Mouse (Mus musculus) ES-Bruce4 (cell line): ENCODE results near the gene Schip1.

Experiments
- CTCF ChIP-seq: IDR thresholded peaks from one replicate; pipeline ENCODE4 v1.8.1; 2011; ENCODE audit warnings: low read depth, low read length
- EP300 ChIP-seq: IDR thresholded peaks from 2 replicates; pipeline ENCODE4 v1.6.1; 2011; ENCODE audit warnings: low read depth, low read length; ENCODE audit not compliant: insufficient read depth
- POLR2A ChIP-seq: IDR thresholded peaks from one replicate; pipeline ENCODE4 v1.8.1; 2011; ENCODE audit warnings: low read length; ENCODE audit not compliant: insufficient read depth

DNA sequence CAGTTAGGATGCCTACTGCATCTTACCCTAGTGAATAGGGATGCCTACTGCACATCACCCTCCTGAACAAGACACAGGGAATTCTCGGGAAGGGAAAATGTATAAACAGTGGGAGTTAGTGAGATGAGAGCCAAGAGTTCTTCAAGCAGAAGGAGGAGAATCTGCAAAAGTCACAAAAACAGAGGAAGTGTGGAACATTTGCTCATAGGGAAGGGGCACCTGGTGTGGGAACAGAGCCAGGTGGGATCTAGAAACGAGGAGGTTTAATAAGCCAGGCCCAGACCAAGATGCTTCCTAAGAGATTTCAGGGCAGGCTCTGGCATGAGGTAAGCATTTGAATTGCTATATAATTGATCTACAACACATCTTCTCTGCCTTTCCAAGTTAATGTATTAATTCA is 186.0 kb downstream of the Schip1 start:
- TF ChIP-seq CTCF (no peak), POLR2A (no peak), EP300 (no peak)
